Mouse (Mus musculus) forebrain, embryonic 10.5 days (tissue): Measurements from ENCODE around the gene Cdk5r2. TPM values are rescaled to one million over a fixed set of nuclear protein-coding genes. Genes with fewer than 3 reads are reported as not detected.
A peak's percentile ranks its signal among the peaks of the same experiment; 100 is the strongest.
"Not testable (repeated sequence)": the region's sequence is repeated elsewhere in the genome, so short reads cannot be mapped to it uniquely, and the experiment has no call there.

Source experiments
- DNase-seq: peaks from one replicate; pipeline ENCODE4 v3.0.0-alpha.2; 2017; ENCODE audit warnings: low spot score; ENCODE audit errors: extremely low spot score
- H3K27ac ChIP-seq: fragments of 300-500 bp; sonication (generic); 2 replicates; pipeline ENCODE4 v1.5.1; 2016; ENCODE audit warnings: mild to moderate bottlenecking
- H3K27me3 ChIP-seq: fragments of 300-500 bp; sonication (generic); 2 replicates; pipeline ENCODE4 v1.6.1; 2016; ENCODE audit warnings: mild to moderate bottlenecking; ENCODE audit not compliant: poor library complexity, severe bottlenecking
- H3K36me3 ChIP-seq: fragments of 300-500 bp; sonication (generic); replicated peaks from 2 replicates; pipeline ENCODE4 v1.6.1; 2016; ENCODE audit warnings: mild to moderate bottlenecking, moderate library complexity
- H3K4me1 ChIP-seq: fragments of 300-500 bp; sonication (generic); 2 replicates; pipeline ENCODE4 v1.6.1; 2016
- H3K4me3 ChIP-seq: fragments of 300-500 bp; sonication (generic); 2 replicates; pipeline ENCODE4 v1.5.1; 2016; ENCODE audit warnings: mild to moderate bottlenecking, moderate library complexity
- H3K9me3 ChIP-seq: fragments of 300-500 bp; sonication (generic); 2 replicates; pipeline ENCODE4 v1.6.1; 2016; ENCODE audit warnings: mild to moderate bottlenecking, moderate library complexity
- WGBS: fragments of 180-500 bp; shearing (Covaris S2); methylation state at CpG from one replicate; pipeline ENCODE4 v1.1.7; 2016; 5-methylcytosine and 5-hydroxymethylcytosine counted together
- polyA plus RNA-seq: library from polyadenylated mRNA; unstranded; fragments of >200 nt; fragmentation: Nextera tagmentation; extraction: Ambion mirVana; gene quantifications from 2 replicates; pipeline ENCODE4 v1.2.1, GENCODE M21; 2016

The Cdk5r2 gene
- 0.22 and 0.25 TPM in 2 replicates for polyA plus RNA-seq

DNA sequence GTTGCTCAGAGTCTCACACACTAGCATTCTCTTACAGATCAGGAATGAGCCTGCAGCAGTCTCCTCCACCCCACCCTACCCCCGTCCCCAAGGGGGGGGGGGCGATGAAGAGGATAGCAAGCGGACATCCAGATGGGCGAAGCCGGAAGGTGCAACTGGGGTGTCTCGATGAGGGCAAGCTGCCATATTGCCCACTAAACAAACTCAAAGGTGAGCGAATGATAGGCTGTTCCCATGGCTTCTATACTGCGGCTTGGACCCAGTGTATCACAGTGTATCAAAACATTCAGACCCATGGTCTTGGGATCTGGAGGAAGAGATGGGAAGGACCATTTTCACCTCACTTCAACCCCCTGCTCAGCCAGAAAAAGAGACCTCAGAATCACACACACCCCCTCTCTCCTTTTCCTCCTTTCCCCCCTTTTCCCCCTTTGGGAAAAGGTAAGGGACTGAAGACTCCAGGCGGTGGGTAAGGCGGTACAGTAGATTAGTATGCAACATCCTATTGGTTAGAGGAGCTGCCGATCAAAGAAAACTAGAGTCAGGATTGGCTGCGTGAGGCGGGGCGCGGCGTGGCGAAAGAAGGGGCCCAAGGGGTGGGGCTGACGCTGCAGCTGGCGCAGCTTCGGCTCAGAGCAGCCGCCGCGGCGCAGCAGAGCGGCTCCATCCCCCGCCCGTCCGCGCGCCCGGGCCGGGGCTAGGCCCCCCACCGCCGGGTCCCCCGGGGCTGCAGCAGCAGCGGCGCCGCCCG lies at the start of gene Cdk5r2:
Cdk5r2 (plus strand) TSS at position 629 of the 751 bp plus-strand sequence.
- H3K36me3 ChIP-seq, result no peaks in the 10 kb centered on the region
- peaks cover 81% of the 10 kb centered on the region for H3K4me1 ChIP-seq
- 3% methylated on average over 39 of the region's 39 CpGs for WGBS
- H3K9me3 ChIP-seq, result no peaks in the 10 kb centered on the region
- peaks cover 100% of the 10 kb centered on the region for H3K27me3 ChIP-seq
- H3K27ac ChIP-seq, result peak within 1 kb of the TSS; percentile 83
- peak; percentile 89 for DNase-seq
- H3K4me3 ChIP-seq, result peak within 1 kb of the TSS; percentile 76

DNA sequence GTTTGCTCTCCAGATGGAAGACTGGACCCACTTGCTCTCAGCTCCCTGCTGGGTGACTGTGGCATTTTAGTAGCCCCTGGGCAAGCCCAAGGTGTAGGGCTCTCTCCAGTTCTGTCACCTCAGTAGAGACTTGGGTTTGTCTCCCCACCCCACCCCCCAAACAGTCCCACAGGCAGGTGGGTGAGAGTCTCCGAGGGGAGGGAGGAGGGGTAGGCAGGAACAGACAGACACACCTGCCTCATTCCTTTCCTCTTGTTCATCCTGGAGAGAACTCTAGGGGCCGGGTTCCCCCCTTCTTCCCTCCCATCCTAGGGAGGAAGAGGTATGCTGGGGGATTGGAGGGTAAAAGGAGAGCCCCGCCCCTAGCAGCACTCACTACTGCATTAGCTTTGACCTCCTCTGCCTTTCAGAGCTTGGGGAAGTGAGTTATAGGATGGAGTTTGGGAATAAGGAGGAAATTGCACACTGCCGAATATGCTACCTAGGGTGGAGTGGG lies 49.3 kb upstream of the Cdk5r2 start:
- H3K36me3 ChIP-seq, result no peaks in the 10 kb centered on the region
- peaks cover 65% of the 10 kb centered on the region for H3K4me1 ChIP-seq
- no peak overlapping the region for H3K4me3 ChIP-seq
- H3K27ac ChIP-seq, result no peak overlapping the region
- H3K27me3 ChIP-seq, result peaks cover 100% of the 10 kb centered on the region
- 9% methylated on average over 4 of the region's 4 CpGs for WGBS
- DNase-seq, result no peak
- H3K9me3 ChIP-seq, result no peaks in the 10 kb centered on the region

DNA sequence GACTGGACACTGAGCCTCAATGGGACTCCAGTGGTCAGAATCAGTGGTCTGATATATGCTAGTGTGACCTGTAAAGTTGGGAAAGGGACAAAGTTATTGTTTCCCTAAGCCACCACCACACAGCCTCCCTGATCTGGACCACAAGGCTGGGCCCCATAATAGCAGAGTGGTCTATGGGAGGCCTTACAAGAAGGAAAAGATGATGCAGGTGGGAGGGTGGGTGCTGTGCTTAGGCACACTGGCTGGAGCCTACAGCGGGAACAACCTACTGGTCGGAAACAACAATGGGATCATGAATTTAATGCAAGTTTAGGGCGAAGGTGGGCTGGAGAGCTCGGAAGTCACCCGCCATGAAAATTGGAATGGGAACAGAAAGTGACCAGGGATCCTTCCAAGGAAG lies 48.9 kb upstream of the Cdk5r2 start:
- 5% methylated on average over 5 of the region's 5 CpGs for WGBS
- Histone ChIP-seq H3K36me3 (no peaks in the 10 kb centered on the region), H3K27ac (no peak overlapping the region), H3K9me3 (no peaks in the 10 kb centered on the region), H3K27me3 (peaks cover 100% of the 10 kb centered on the region), H3K4me3 (no peak overlapping the region), H3K4me1 (peaks cover 61% of the 10 kb centered on the region)
- no peak for DNase-seq

DNA sequence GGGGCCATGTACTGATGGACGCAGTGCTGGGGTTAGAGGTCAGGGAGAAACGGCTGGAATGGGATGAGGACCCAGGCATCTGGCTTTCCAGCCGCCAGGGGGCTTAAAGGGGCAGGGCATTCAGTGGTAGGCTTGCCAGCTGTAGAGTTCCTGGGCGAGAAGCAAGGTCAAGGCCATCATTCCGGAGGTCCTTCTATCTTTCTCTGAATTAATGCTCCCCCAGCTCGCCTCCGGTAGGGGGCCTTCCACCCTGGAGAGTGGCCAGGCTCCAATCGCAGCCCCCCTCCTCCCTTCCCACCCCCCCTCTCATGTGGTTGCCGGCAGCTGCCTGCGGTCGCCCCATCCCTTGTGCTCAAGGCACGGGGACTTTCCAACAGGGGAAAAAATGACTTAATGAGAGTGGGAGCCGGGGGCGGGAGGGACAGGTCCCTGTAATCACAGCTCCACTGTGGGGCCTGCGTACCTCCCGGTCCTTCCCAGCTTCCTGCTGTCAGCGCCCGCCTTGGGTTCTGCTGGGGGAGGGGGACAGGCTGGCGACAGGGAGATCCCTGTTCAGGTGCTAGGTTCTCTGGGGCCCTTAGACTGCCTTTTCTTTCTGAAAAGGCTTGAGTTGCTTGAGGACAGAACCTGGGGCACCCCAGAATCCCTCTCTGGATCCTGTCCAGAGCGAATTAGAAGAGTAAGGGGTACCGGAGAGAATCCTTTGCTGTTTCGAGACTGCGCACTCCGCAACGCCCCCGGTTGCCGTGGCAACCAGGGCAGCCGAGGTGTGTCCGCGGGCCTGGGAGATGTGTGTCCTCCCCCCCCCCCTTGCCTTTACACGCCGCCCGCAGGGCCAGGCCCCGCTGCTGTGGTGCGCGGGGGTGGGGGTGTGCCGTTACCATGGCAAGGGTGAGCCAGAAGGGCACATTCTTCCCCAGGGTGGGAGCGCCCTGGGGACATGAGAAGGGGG lies 48.1 kb upstream of the Cdk5r2 start:
- DNase-seq, result peak; percentile 59
- Histone ChIP-seq H3K9me3 (no peaks in the 10 kb centered on the region), H3K27ac (peak overlapping the region; percentile 44; the same call in 1 of the 2 replicates), H3K27me3 (peaks cover 100% of the 10 kb centered on the region), H3K4me3 (peak overlapping the region; percentile 47), H3K36me3 (no peaks in the 10 kb centered on the region), H3K4me1 (peaks cover 58% of the 10 kb centered on the region)
- under 1% methylated on average over 38 of the region's 38 CpGs for WGBS

DNA sequence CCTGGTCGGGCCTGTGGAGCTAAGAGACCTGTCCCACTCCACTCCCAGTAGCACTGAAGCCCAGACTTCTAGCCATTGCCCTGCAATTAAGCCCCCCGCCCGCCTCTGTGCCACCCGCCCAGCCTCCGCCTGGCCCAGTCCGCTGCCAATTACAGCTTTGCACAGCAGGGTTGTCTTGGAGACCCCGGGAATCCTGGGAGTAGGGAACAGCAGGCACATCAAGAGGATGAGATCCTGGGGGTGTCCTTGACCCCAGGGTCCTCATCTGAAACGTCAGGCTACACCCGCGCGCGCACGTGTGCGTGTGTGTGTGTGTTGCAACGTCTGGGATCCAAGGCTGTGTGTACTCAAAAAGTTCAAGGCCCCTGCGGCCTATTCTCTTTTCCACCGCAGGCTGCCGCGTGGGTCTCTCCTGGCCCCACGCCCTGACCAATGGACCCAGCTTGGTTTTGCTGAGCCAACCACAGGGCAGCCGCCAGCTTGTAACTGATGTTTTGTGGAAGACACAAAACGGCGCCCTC lies 47.1 kb upstream of the Cdk5r2 start:
- peaks cover 100% of the 10 kb centered on the region for H3K27me3 ChIP-seq
- no peak for DNase-seq
- no peaks in the 10 kb centered on the region for H3K9me3 ChIP-seq
- H3K36me3 ChIP-seq, result no peaks in the 10 kb centered on the region
- 0 out of 2 replicates have a peak overlapping the region, but pooled peaks have one; percentile 44 for H3K27ac ChIP-seq
- H3K4me1 ChIP-seq, result peaks cover 57% of the 10 kb centered on the region
- WGBS, result 4% methylated on average over 23 of the region's 23 CpGs
- H3K4me3 ChIP-seq, result peak overlapping the region; percentile 47

DNA sequence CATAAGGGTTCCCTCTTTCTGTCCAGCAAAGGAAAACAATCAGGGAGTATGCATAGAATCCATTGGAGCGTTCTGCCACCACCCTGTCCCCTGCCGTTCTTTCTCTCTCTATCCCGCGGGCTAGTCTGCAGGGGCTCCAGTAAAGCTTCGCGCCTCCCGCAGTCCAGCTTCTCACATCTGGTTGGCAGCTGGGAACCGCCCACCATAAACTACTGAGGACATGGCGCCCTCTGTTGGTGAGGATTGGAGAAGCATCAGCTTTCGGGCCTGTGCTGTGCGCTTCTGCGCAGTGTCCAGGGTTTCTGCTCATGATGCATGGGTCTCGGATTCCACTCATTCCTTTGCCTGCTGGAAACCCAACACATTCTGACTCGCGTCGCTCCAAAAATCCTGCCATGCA lies 46.7 kb upstream of the Cdk5r2 start:
- H3K9me3 ChIP-seq, result no peaks in the 10 kb centered on the region
- H3K4me3 ChIP-seq, result peak overlapping the region; percentile 47
- no peak overlapping the region for H3K27ac ChIP-seq
- peak; percentile 91 for DNase-seq
- under 1% methylated on average over 16 of the region's 16 CpGs for WGBS
- H3K27me3 ChIP-seq, result peaks cover 100% of the 10 kb centered on the region
- H3K36me3 ChIP-seq, result no peaks in the 10 kb centered on the region
- peaks cover 52% of the 10 kb centered on the region for H3K4me1 ChIP-seq

DNA sequence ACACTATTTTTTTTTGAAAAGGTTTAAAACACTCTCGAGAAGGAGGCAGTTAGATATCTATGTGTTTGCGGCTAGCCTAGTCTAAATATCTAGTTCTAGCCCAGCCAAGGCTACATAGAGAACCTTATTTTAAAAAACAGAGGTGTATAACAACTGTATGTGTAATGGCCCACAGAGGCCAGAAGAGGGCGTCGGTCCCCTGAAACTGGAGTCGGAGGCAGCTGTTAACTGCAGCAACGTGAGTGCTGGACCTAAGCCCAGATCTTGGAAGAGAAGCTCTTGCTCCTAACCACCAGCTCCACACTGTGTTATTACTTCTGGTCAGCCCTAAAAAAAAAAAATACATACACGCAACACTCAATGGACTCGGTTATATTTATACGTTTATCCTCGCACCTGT lies 45.7 kb upstream of the Cdk5r2 start:
- 57% methylated on average over 10 of the region's 10 CpGs for WGBS
- H3K36me3 ChIP-seq, result no peaks in the 10 kb centered on the region
- H3K4me1 ChIP-seq, result peaks cover 43% of the 10 kb centered on the region
- no peak overlapping the region for H3K4me3 ChIP-seq
- H3K9me3 ChIP-seq, result no peaks in the 10 kb centered on the region
- peaks cover 98% of the 10 kb centered on the region for H3K27me3 ChIP-seq
- no peak for DNase-seq
- no peak overlapping the region for H3K27ac ChIP-seq

DNA sequence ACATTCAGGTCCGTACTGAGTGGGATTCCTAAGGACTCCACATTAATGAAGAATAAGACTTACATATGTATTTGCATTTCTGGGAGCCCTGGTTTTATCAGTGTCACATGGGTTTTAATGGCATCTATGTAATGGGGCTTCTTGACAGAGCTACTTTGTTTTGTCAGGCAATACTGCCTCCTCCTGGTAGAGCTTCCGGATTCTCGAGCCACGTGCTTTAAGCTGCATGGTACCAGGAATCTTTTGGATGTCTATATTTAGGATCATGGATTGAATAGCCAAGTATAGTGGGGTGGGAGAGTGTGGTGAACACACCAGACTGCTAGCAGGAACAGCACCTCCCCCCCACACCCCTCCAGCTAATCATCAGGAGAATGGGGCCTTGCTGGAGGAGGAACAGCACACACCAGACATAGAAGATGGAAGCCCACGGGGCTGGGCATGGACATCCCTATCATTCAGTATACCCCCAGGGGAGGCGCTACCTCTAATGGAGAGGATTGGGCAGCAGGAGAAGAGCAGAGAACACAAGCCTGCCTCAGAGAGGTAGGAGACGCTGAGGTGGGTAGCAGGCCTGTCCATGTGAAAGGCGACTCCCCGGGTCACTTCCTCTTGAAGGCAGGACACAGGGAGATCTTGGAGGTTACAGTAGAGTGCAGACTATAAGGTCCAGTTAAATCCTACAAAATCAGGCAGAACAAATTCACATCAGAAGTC lies 39.6 kb upstream of the Cdk5r2 start:
- WGBS, result 78% methylated on average over 9 of the region's 9 CpGs
- H3K4me3 ChIP-seq, result no peak overlapping the region
- H3K27me3 ChIP-seq, result peaks cover 38% of the 10 kb centered on the region
- no peaks in the 10 kb centered on the region for H3K36me3 ChIP-seq
- peaks cover 19% of the 10 kb centered on the region for H3K4me1 ChIP-seq
- H3K9me3 ChIP-seq, result no peaks in the 10 kb centered on the region
- H3K27ac ChIP-seq, result no peak overlapping the region
- no peak for DNase-seq

DNA sequence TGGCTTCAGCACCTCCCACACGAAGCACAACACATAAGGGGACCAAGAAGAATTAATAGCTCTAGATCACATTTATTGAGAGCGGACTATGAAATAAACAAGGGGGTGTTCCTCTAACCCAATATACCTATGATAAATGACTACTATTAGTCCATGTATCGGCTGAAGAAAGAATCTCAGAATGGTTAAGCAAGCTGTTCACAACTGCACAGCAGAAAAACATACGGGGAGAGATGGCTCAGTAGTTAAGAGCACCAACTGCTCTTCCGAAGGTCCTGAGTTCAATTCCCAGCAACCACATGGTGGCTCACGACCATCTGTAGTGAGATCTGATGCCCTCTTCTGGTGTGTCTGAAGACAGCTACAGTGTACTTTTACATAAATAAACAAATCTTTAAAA lies 38.8 kb upstream of the Cdk5r2 start:
- Histone ChIP-seq H3K27me3 (peaks cover 29% of the 10 kb centered on the region), H3K4me1 (peaks cover 19% of the 10 kb centered on the region)
- not testable (repeated sequence) for H3K27ac ChIP-seq, H3K9me3 ChIP-seq, H3K4me3 ChIP-seq, DNase-seq, H3K36me3 ChIP-seq
- WGBS, result 92% methylated on average over 6 of the region's 6 CpGs

DNA sequence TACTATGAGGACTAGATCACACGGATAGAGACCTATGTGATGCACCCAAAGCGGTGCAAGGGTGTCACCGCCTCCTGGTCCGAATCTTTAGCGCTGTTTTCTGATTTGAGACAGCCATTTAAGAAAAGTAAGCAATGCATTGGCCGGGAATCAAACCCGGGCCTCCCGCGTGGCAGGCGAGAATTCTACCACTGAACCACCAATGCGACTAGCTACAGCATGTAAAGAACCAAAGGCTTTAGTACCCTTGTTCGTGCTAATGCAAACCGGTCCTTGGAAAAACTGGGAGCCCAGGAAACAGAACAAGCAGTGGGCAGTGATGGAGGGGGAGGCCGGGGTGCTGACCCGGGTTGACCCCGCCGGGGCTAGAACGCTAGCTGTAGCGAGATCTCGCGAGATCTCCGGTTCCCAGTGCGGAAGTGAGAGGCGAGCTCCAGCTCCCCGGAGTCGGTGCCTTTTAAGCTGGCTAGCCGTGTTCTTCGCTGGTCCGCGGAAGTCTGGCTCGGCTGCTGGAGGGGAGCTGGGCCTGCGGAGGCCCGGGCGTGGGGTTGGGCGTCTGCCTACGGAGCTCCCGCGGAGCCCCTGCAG lies 38.0 kb upstream of the Cdk5r2 start:
- peaks cover 19% of the 10 kb centered on the region for H3K4me1 ChIP-seq
- peak; percentile 91 for DNase-seq
- peak overlapping the region; percentile 77 for H3K4me3 ChIP-seq
- H3K36me3 ChIP-seq, result no peaks in the 10 kb centered on the region
- WGBS, result 8% methylated on average over 38 of the region's 38 CpGs
- H3K9me3 ChIP-seq, result no peaks in the 10 kb centered on the region
- peak overlapping the region; percentile 94 for H3K27ac ChIP-seq
- H3K27me3 ChIP-seq, result peaks cover 23% of the 10 kb centered on the region

DNA sequence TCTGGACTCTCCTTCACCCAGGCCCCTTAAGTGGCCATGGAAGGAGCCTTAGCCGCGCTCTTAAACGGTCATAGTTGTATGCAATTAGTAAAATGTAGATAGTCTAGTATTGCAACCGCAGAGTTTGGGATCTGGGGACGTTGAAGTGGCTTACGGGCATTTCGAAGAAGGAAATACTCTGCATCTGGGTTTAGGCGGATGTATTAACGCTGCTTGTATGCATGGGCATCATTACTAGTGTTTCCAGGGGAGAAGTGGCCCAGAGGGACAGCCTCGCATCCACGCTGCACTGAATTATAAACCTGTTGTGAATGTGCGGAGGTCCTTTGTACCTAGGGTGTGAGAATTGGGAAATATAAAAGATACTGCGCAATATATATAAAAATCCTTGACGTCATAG lies 37.5 kb upstream of the Cdk5r2 start:
- Histone ChIP-seq H3K4me1 (peaks cover 19% of the 10 kb centered on the region), H3K36me3 (no peaks in the 10 kb centered on the region), H3K27me3 (peaks cover 23% of the 10 kb centered on the region), H3K4me3 (peak overlapping the region; percentile 77), H3K9me3 (no peaks in the 10 kb centered on the region), H3K27ac (peak overlapping the region; percentile 94)
- WGBS, result 18% methylated on average over 14 of the region's 14 CpGs
- no peak for DNase-seq

DNA sequence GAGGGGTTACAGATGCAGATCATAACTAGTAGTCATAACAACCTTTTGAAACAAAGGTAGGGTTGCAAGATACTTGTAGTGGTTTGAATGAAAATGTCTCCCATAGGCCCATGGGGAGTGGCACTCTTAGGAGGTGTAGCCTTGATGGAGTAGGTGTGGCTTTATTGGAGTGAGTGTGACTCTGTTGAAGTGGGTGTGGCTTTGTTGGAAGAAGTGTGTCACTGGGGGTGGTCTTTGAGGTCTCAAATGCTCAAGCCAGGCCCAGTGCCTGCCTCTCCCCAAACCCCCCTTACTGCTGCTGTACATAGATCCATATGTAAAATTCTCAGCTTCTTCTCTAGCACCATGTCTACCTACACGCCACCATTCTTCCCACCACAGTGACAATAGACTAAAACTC lies 36.2 kb upstream of the Cdk5r2 start:
- WGBS, result 96% methylated on average over 1 of the region's 1 CpGs
- peaks cover 19% of the 10 kb centered on the region for H3K4me1 ChIP-seq
- H3K27me3 ChIP-seq, result peaks cover 10% of the 10 kb centered on the region
- no peaks in the 10 kb centered on the region for H3K36me3 ChIP-seq
- H3K27ac ChIP-seq, result no peak overlapping the region
- no peak for DNase-seq
- no peak overlapping the region for H3K4me3 ChIP-seq
- no peaks in the 10 kb centered on the region for H3K9me3 ChIP-seq
